Mouse (Mus musculus): Measurements from ENCODE around the gene Sqstm1. TPM values are rescaled to one million over a fixed set of nuclear protein-coding genes. Genes with fewer than 3 reads are reported as not detected.

Sqstm1 gene
- polyA plus RNA-seq, 1 experiment from 2014 or later, result 422 TPM

DNA sequence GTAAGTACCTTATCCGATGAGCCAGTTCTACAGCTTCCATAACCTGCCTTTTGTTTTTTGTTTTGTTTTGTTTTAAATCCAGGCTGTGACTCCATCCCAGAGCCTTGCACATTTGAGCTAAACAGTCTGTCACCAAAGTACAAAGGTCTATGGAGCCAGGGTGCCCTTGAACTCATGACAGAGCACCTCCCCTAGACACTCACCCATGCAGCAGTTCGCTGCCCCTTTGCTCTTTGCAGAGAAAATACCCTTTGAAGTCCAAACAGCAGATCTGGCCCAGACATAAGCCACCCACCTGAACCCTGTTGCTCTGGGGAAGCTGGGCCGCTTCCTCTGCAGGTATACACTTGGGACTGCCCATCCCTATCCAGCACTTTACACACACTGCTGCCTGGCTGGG lies 9.0 kb downstream of the Sqstm1 start:
- no peak overlapping the region for H3K4me2 ChIP-seq
- no peak for ATAC-seq (ENCODE audit: low FRiP score, low read depth)
- H3K9me3 ChIP-seq, result no peaks in the 10 kb centered on the region
- H3K9ac ChIP-seq, result no peak overlapping the region
- 91% methylated on average over 3 of the region's 3 CpGs for WGBS
- H3K27ac ChIP-seq (replicated peaks), result no peak overlapping the region
- H3K4me3 ChIP-seq, result no peak overlapping the region
- H3K4me1 ChIP-seq (replicated peaks), result no peaks in the 10 kb centered on the region
- H3K36me3 ChIP-seq, result peaks cover 88% of the 10 kb centered on the region
- no peaks in the 10 kb centered on the region for H3K27me3 ChIP-seq

DNA sequence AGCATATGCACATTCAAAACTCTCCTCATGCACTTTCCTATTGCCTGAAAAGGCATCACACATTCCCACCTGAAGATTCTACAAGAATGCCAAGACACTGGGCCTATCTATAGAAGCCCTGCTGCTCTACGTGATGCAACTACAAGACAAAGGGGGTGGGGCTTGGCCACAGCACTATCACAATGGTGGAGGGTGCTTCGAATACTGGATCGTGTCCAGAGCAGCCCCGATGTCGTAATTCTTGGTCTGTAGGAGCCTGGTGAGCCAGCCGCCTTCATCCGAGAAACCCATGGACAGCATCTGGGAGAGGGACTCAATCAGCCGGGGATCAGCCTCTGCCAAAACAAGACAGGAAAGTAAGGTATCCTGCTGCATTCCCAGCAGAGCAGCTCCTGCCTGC lies 10.0 kb downstream of the Sqstm1 start:
- Histone ChIP-seq H3K27me3 (no peaks in the 10 kb centered on the region), H3K36me3 (peaks cover 79% of the 10 kb centered on the region), H3K27ac (replicated peaks) (no peak overlapping the region), H3K4me2 (no peak overlapping the region), H3K9me3 (no peaks in the 10 kb centered on the region), H3K4me1 (replicated peaks) (no peaks in the 10 kb centered on the region), H3K4me3 (no peak overlapping the region), H3K9ac (no peak overlapping the region)
- WGBS, result 84% methylated on average over 8 of the region's 8 CpGs
- ATAC-seq (ENCODE audit: low FRiP score, low read depth), result no peak

DNA sequence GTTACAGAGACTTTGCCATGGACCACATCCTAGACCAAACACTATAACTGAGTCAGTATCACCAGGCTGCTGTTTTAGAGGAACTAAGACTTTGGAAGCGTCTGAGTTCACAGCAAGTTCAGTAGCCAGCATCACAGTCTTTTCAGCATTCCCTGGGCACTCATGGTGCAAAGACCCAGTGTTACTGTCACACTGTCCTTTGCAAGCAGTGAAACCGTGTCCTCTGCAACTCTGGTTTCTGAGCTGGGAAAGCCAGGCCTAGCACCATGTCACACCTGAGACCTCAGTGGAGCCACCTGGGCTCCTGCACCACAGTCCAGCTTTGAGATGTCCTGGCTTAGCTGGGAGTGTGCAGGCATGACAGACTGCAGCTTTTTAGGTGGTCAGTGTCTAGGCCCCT lies 11.7 kb downstream of the Sqstm1 start:
- H3K27ac ChIP-seq (replicated peaks), result no peak overlapping the region
- H3K4me2 ChIP-seq, result no peak overlapping the region
- no peaks in the 10 kb centered on the region for H3K4me1 ChIP-seq (replicated peaks)
- WGBS, result 91% methylated on average over 2 of the region's 2 CpGs
- H3K9ac ChIP-seq, result no peak overlapping the region
- peaks cover 70% of the 10 kb centered on the region for H3K36me3 ChIP-seq
- no peaks in the 10 kb centered on the region for H3K9me3 ChIP-seq
- no peaks in the 10 kb centered on the region for H3K27me3 ChIP-seq
- no peak overlapping the region for H3K4me3 ChIP-seq
- no peak for ATAC-seq (ENCODE audit: low FRiP score, low read depth)

DNA sequence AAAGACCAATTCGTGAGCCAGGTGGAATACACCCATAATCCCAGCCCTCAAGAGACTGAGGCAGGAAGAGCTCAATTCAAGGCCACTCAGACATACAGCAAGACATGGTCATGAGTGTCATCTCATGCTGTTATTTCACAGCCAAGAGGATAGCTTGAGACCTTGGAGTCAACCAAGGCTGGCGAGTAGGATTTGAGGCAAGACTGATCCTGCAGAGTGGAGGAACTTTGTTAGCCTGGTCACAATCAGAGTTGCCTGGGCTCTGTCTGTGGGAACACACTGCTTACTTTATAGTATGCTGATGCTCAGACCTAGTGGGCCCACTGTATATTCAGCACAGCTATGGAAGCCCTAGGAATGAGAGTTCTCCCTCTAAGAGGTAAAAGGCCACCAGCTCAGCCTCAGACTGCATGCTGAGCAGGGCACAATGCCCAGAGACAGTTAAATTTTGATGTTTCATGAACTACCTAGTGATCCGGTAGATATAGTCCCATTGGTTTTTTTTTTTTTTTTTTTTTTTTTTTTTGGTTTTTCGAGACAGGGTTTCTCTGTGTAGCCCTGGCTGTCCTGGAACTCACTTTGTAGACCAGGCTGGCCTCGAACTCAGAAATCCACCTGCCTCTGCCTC lies 12.3 kb downstream of the Sqstm1 start:
- no peak overlapping the region for H3K4me3 ChIP-seq
- H3K9me3 ChIP-seq, result no peaks in the 10 kb centered on the region
- H3K36me3 ChIP-seq, result peaks cover 66% of the 10 kb centered on the region
- no peak for ATAC-seq (ENCODE audit: low FRiP score, low read depth)
- H3K9ac ChIP-seq, result no peak overlapping the region
- 88% methylated on average over 4 of the region's 5 CpGs for WGBS
- H3K27ac ChIP-seq (replicated peaks), result no peak overlapping the region
- H3K4me2 ChIP-seq, result no peak overlapping the region
- no peaks in the 10 kb centered on the region for H3K4me1 ChIP-seq (replicated peaks)
- H3K27me3 ChIP-seq, result no peaks in the 10 kb centered on the region

DNA sequence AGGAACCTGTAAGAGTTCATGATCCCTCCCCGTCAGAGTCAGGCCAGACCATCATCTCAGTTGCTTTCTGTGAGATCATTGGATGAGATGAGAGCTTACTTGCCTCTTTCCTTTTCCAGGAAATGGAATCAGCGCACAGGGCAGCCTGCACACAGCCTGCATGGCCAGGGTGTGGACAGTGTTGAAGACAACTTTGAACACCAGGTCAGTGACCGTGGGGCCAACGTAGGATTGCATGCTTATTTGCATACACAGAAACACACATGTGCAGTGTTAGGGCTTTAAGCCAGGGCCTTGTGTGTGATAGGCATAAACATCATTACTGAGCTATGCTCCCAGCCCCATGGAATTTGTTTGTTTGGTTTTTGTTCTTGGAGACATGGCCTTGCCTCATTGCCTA lies 13.1 kb downstream of the Sqstm1 start:
- no peaks in the 10 kb centered on the region for H3K4me1 ChIP-seq (replicated peaks)
- H3K27ac ChIP-seq (replicated peaks), result no peak overlapping the region
- no peaks in the 10 kb centered on the region for H3K27me3 ChIP-seq
- ATAC-seq (ENCODE audit: low FRiP score, low read depth), result no peak
- no peak overlapping the region for H3K4me2 ChIP-seq
- peaks cover 58% of the 10 kb centered on the region for H3K36me3 ChIP-seq
- H3K9me3 ChIP-seq, result no peaks in the 10 kb centered on the region
- no peak overlapping the region for H3K9ac ChIP-seq
- WGBS, result 92% methylated on average over 4 of the region's 4 CpGs
- no peak overlapping the region for H3K4me3 ChIP-seq

DNA sequence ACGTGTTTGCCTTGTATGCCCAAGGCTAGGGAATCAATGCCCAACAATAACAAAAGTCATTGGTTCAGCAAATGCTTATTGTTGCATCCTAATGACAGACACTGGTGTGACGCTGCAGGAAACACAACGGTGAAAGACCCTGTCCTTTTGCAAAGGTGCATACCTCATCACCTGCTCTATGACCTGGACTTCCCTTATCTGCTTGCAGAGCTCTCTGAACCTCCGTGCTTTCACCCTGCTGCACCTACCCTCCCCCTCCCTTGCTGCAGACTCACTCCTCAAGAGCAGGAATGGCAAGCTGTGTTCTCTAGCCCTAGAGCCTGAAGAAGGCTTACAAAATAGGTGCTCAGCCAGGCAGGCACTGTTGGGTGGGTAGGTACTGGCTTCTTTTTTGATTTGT lies 15.8 kb downstream of the Sqstm1 start:
- H3K9ac ChIP-seq, result no peak overlapping the region
- H3K4me1 ChIP-seq (replicated peaks), result no peaks in the 10 kb centered on the region
- no peaks in the 10 kb centered on the region for H3K27me3 ChIP-seq
- peaks cover 35% of the 10 kb centered on the region for H3K36me3 ChIP-seq
- ATAC-seq (ENCODE audit: low FRiP score, low read depth), result no peak
- H3K4me2 ChIP-seq, result no peak overlapping the region
- no peak overlapping the region for H3K27ac ChIP-seq (replicated peaks)
- 78% methylated on average over 4 of the region's 4 CpGs for WGBS
- H3K4me3 ChIP-seq, result no peak overlapping the region
- no peaks in the 10 kb centered on the region for H3K9me3 ChIP-seq

DNA sequence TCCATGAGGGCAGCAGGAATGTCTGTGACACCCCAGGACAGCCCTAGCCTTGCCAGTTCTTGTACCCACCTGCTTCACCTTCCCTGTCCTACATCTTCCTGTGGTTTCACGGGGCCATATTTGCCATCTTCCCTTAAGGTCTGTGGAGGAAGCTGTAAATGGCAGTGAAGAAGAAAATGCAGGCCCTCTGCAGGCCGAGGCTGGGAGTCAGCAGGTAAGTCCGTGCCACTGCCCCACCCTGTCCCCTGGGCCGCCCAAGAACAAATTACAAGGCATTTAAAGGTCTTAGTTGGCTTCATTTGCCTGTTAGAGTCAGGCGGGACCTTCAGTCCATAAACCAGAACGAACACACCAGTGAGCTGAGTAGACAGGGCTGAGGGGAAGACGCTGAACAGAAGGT lies 16.6 kb downstream of the Sqstm1 start:
- peaks cover 28% of the 10 kb centered on the region for H3K36me3 ChIP-seq
- 86% methylated on average over 7 of the region's 7 CpGs for WGBS

DNA sequence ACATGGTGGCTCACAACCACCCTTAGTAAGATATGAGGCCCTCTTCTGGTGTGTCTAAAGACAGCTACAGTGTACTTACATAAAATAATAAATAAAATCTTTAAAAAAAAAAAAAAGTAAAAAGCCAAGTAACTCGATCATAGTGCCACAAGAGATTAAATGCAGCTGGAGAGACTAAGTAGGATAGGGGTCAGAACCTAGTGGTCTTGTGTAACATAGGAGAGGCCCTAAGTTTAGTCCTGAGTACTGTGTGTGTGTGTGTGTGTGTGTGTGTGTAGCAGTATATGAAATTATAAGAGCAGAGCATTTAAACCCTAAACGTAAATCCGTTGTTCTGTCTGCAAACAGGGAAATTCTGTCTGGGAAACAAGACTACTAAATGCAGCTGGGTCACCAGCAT lies 18.3 kb downstream of the Sqstm1 start:
- no peaks in the 10 kb centered on the region for H3K9me3 ChIP-seq
- no peak overlapping the region for H3K27ac ChIP-seq (replicated peaks)
- no peak overlapping the region for H3K4me2 ChIP-seq
- H3K4me1 ChIP-seq (replicated peaks), result no peaks in the 10 kb centered on the region
- H3K4me3 ChIP-seq, result no peak overlapping the region
- no peaks in the 10 kb centered on the region for H3K27me3 ChIP-seq
- ATAC-seq (ENCODE audit: low FRiP score, low read depth), result no peak
- H3K36me3 ChIP-seq, result peaks cover 22% of the 10 kb centered on the region
- 91% methylated on average over 3 of the region's 3 CpGs for WGBS
- no peak overlapping the region for H3K9ac ChIP-seq

More for the DNA sequence above, 16.6 kb downstream of the Sqstm1 start:
- Histone ChIP-seq H3K9ac (no peak overlapping the region), H3K9me3 (no peaks in the 10 kb centered on the region), H3K4me3 (no peak overlapping the region), H3K4me2 (no peak overlapping the region), H3K4me1 (replicated peaks) (no peaks in the 10 kb centered on the region), H3K27me3 (no peaks in the 10 kb centered on the region), H3K27ac (replicated peaks) (no peak overlapping the region)
- ATAC-seq (ENCODE audit: low FRiP score, low read depth), result no peak

DNA sequence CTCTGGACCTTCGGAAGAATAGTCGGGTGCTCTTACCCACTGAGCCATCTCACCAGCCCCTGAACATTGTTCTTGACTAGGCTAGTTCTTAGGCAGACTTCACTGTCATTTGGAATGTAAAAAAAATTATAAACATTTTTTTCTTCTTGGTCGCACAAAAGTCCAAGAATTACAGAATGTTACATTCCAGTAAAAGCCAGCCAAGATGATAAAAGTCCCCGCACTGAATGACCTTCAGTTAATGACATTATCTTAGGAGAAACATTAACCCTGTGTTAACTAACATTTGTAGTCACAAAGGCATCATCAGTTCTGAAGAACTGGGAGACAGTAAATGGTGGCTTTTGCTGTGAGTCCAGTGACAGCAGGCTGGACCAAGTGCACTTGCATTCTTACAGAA lies 20.3 kb downstream of the Sqstm1 start:
- peaks cover 17% of the 10 kb centered on the region for H3K36me3 ChIP-seq
- no peak overlapping the region for H3K4me2 ChIP-seq
- no peak overlapping the region for H3K4me3 ChIP-seq
- WGBS, result 91% methylated on average over 4 of the region's 4 CpGs
- no peak overlapping the region for H3K9ac ChIP-seq
- H3K27me3 ChIP-seq, result no peaks in the 10 kb centered on the region
- no peak for ATAC-seq (ENCODE audit: low FRiP score, low read depth)
- H3K9me3 ChIP-seq, result no peaks in the 10 kb centered on the region
- H3K4me1 ChIP-seq (replicated peaks), result no peaks in the 10 kb centered on the region
- H3K27ac ChIP-seq (replicated peaks), result no peak overlapping the region

DNA sequence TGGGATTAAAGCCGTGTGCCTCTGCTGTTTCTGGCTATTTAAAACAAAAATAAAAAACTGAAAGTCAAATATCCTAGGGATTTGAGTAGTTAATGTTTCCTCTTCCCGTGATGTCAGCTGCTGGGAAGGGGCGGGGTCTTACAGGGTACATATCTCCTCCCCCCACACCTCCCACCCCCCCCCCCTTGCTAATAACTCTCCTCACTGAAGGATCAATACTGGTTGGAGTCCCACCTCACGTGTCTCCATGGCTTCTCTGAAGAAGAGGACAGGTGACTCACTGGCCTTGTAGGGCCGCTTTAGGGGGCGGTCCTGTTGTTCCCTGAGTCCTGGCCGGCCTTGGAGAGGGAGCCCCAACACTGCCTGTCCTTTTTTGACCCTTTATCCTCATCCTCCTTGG lies 21.9 kb downstream of the Sqstm1 start:
- Histone ChIP-seq H3K4me3 (no peak overlapping the region), H3K9ac (no peak overlapping the region), H3K4me2 (no peak overlapping the region), H3K27ac (replicated peaks) (no peak overlapping the region), H3K27me3 (no peaks in the 10 kb centered on the region), H3K4me1 (replicated peaks) (no peaks in the 10 kb centered on the region), H3K36me3 (peaks cover 17% of the 10 kb centered on the region; the same call in 1 of the 2 replicates), H3K9me3 (no peaks in the 10 kb centered on the region)
- WGBS, result 75% methylated on average over 7 of the region's 7 CpGs
- ATAC-seq (ENCODE audit: low FRiP score, low read depth), result no peak

DNA sequence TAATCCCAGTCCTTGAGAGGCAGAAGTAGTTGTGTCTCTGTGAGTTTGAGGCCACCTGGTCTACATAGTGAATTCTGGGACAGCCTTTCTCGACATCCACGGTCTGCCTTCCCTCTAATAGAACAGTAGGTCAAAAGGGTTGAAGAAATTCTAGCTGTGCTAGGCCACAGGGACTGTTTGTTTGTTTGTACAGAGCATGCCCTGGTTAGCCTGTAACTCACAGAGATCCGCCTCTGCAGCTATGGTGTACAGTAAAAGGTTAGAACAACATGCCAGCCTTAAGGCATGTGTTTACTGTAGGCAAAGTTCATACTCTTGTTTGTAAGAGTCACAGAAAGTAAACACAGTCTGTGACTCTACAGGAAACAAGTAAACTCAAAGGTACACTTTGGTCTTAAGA lies 25.8 kb downstream of the Sqstm1 start:
- Histone ChIP-seq H3K4me2 (no peak overlapping the region), H3K36me3 (peaks cover 23% of the 10 kb centered on the region)

DNA sequence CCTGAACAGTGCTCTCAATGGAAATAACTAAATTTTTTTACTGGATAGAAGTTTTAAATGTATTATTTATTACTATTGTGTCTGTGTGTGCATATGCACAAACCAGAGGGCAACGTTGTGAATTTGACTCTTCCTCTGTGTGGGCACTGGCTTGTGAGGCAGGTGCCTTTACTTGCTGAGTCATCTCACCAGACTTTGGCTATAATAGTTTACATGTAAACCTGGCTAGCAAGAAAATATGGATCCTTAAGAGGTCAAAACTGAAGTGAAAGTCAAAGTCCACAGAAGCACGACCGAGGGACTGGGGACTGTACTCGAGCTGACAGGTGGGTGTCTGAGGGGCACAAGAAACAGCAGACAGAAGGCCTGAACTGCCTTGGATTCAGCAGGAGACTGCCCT lies 27.9 kb downstream of the Sqstm1 start:
- H3K9me3 ChIP-seq, result no peaks in the 10 kb centered on the region
- no peaks in the 10 kb centered on the region for H3K27me3 ChIP-seq
- no peak overlapping the region for H3K27ac ChIP-seq (replicated peaks)
- H3K4me2 ChIP-seq, result no peak overlapping the region
- WGBS, result 89% methylated on average over 4 of the region's 4 CpGs
- H3K4me3 ChIP-seq, result no peak overlapping the region
- ATAC-seq (ENCODE audit: low FRiP score, low read depth), result no peak
- H3K36me3 ChIP-seq, result peaks cover 25% of the 10 kb centered on the region
- no peaks in the 10 kb centered on the region for H3K4me1 ChIP-seq (replicated peaks)
- no peak overlapping the region for H3K9ac ChIP-seq

More for the DNA sequence above, 25.8 kb downstream of the Sqstm1 start:
- no peak overlapping the region for H3K27ac ChIP-seq (replicated peaks)
- no peak overlapping the region for H3K9ac ChIP-seq
- H3K4me1 ChIP-seq (replicated peaks), result no peaks in the 10 kb centered on the region
- H3K9me3 ChIP-seq, result no peaks in the 10 kb centered on the region
- 86% methylated on average over 3 of the region's 3 CpGs for WGBS
- H3K4me3 ChIP-seq, result no peak overlapping the region
- ATAC-seq (ENCODE audit: low FRiP score, low read depth), result no peak
- no peaks in the 10 kb centered on the region for H3K27me3 ChIP-seq

Data from hindbrain, embryonic 15.5 days (tissue).